Mouse (Mus musculus) adrenal gland, adult (tissue): ENCODE data around the gene Ndel1.
"Not testable (repeated sequence)": the region's sequence is repeated elsewhere in the genome, so short reads cannot be mapped to it uniquely, and the experiment has no call there.

ENCODE experiments used
- DNase-seq, 2 experiments: peaks; one replicate each; pipeline ENCODE4 v3.0.0; 2022 to 2023; ENCODE audit warnings: low spot score in 1 of 2; ENCODE audit not compliant: inconsistent age in 2 of 2

Gene Ndel1

DNA sequence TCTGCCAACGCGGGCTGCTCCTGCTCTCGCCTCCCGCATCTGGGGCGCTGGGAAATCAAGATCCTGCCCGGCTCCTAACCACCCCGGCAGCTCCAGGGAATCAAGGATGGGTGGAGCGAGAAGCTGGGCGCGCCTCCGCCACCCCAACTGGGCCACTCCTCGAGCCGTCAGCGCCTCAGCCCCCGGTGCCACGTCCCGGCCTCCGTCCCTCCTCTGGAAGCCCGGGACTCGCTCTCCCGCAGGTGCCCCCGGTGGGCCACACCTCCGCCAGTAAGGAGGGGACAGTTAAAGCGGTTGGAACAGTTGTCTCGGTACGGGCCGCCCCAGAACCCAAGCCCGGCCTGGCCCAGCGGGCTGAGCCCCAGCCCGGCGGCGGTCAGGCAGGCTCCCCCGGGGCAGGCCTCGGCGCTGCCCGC, 19.2 kb downstream of the Ndel1 start:
- peak; percentile 88 to 95 for DNase-seq

DNA sequence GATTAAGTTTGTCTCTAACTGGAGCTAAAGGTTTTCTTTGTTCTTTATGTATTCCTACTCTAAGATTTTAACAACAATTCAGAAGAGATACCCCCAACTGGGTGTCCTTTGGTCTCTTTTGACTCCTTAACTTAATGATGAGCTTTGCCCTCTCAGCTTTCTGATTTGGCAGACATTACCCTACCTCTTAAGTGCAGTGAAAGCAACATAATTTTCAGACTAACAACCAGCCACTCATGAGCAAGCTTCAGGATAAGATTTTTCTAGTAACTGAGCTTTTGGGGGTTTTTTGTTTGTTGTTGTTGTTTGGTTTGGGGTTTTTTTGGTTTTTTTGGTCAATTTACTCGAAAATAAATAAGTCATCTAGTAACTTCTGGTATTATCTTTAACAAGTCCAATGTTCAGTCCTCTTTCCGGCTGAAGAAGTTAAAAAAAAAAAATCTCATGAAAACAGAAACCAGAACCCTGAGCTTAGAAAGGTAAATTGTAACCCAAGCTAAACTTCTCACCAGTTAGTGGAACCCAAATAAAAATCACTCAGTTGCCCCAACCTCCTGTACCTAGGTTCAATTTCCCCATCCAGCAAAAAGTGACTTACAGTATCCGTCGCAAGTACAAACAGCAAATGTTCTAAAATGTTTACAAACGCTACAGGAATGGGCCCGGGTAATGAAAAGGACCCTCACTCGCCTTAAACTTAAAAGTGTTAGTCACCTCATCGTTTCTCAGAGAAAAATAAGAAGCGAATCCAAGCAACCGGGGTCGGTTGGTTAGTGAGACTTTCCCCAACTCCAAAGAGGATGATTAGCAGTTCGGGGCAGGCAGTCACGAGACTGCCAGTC, 19.8 kb downstream of the Ndel1 start:
- no peak for DNase-seq

DNA sequence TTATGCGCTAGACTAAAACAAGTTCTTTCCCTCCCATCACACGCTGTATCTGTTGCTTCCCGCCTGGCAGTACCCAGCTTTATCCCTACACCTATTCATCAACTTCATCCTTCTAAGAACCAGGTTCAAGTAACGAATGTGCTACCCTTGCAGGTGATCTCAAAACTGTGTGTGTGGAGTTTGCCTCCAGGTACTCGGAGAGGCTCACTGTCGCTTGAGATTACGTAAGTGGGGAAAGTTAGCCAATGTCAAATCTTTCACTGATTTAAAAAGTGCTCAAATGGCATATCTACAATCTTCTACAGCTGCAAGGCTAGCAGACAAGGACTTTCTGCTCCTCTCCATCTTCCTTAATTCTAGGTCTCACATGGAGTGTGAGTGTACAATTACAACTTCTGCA, 20.8 kb downstream of the Ndel1 start:
- peak in 1 of 2 experiments; percentile 59 for DNase-seq

DNA sequence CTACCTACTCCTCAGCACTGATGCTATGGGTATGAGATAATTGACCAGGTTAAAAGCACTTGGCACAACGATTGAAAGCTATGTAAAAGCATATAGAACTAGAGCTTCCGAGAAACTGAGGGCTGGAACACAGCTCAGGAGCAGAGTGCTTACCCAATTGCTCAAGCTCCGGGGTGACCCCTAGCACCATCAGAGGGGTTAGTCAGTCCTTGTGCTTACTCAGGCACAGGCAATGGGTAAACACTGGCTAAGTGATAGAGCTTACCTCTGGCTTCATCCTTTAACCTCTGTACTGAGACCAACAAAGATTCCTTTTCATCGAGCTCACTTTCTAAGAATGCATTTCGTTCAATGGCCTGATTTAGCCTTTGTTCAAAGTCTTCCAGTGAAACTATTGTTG, 32.1 kb downstream of the Ndel1 start:
- DNase-seq = no peak

DNA sequence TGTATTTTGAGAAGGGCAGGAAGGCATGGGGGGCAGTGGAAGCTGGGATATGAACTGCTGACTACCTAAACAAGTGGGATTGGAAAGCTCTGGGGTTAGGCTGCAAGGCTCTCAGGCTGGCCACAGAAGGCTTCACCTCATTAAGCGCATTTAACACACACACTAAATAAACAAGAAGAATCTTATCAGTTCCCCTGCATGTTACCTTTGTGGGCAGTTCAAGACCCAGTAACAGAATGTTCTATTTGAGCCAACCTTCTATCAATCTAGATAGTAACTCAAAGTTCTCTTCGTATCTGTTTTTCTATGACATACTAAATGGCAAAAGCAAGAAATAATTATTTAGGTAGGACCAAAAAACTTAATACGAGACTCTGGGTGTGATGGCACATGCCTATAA, 36.6 kb downstream of the Ndel1 start:
- no peak for DNase-seq

DNA sequence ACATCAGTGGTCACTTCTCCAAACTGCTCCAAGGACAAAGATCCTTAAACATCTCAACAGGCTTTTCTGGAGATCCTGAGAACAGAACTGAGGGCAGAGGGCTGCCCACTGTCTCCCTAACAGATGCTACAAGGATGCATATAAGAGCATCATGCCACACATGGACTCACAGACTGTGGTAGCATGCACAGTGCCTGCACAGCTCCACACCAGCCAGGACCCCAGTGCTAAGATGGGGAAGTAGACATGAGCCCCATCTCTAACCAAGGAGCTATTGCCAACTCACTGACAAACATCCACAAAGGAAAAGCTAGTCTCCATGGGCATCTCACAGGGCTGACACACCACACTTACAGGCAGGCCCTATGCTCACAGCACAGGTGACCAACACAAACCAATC, 38.1 kb downstream of the Ndel1 start:
- DNase-seq = no peak

DNA sequence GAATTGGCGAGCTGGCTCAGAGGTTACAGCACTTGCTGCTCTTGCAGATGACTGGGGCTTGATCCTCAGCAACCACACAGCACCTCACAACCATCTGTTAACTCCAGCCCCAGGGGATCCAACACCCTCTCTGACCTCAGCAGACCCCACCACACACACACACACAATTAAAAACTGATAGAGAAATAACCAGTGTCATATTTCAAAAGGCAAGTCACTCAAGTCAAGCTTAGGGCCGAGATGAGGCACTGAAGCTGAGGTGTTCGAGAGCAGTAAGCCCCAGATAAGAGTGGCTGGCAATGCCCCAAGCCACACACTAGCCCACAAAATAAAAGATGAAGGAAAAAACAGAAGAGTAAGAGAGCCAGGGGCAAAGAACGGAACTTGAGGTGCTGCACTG, 38.9 kb downstream of the Ndel1 start:
- no peak for DNase-seq

DNA sequence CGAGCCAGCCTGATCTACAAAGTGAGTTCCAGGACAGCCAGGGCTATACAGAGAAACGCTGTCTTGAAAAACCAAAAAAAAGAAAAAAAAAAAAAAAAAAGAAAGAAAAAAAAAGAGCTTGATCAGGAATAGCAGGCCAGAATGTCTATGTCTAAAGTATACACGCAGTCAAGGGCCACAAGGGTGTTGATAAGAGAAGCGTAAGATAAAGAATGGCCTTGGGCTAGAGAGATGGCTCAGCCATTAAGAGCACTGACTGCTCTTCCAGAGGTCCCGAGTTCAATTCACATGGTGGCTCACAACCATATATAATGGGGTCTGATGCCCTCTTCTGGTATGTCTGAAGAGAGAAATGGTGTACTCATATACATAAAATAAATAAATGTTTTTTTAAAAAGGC, 40.1 kb downstream of the Ndel1 start:
- not testable (repeated sequence) for DNase-seq

DNA sequence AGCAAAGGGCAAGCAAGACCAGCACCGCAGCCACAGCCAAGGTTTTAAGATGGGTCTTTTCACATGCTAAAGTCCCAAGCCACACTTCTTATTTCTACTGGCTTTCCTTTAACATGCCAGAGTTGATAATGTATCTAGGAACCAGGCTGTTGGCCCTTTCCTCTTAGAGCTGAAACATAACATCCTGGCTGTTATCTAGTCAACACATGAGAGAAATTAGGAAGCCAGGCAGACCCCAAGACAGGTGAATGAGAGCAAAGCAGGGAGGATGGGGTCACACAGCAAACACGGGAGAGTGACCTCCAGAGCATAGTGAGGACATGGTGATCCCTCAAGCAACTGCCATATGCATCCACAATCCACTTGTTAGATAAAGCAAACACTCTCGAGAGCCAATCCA, 44.9 kb downstream of the Ndel1 start:
- no peak for DNase-seq

DNA sequence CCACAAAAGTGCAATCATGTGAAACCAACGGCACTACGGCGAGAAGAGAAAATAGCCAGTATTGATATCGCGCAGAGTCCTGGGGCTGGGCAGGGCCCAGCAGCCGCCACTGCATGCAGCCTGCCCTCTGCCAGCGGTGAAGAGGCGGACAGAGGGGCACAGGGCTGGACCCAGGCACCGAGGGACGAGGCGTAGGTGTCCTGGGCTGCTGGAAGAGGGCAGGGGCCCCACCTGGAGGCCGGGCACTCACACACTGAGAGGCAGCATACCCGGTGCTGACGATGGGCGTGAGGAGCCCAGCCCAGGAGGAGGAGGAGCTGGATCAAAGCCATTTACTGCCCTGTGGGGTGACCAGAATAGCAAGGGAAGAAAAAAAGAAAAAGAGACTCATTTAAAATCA, 49.3 kb downstream of the Ndel1 start:
- no peak for DNase-seq

DNA sequence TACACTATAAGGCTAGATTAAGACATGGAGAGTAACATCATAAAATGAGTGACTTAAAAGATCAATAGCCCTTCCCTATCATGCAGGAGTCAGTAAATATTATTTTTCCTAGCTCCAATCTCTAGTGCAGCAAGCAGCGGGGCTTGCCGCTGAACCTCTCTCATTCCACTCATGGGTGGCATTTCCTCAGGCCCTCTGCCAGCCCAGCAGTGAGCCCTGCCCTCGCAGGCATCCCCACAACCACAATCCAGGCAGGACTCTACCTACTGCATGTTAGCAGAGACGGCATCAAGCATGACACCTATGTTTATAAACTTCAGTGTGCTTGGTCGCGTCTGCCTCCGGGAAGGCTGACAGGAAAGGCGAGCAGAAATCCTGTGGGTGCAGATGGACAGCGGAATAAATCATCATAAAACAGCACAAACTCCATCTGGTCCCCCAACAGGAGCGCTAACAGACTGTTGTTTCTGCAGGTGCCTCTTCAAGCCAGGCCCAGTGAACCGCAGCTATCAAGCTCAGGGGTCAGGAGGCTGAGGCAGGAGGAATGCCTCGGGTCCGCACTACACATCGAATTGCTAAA, 52.3 kb downstream of the Ndel1 start:
- no peak for DNase-seq

DNA sequence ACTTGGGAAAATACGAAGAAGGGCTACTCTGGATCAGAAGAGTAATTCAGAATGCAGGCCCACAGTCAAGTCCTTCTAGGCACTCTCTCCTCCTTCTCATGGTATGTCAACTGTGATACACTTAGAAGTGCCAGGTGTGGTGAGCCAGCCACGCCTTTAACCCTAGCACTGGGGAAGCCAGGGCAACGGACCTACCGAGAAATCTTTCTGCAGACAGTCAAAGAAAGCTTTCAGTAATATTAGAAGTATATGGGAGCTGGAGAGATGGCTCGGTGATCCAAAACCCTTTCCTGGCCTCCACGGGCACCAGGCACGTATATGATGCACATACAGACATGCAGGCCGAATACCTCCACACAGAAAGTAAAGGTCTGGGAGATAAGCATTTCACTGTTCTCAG, 53.2 kb downstream of the Ndel1 start:
- DNase-seq = no peak

DNA sequence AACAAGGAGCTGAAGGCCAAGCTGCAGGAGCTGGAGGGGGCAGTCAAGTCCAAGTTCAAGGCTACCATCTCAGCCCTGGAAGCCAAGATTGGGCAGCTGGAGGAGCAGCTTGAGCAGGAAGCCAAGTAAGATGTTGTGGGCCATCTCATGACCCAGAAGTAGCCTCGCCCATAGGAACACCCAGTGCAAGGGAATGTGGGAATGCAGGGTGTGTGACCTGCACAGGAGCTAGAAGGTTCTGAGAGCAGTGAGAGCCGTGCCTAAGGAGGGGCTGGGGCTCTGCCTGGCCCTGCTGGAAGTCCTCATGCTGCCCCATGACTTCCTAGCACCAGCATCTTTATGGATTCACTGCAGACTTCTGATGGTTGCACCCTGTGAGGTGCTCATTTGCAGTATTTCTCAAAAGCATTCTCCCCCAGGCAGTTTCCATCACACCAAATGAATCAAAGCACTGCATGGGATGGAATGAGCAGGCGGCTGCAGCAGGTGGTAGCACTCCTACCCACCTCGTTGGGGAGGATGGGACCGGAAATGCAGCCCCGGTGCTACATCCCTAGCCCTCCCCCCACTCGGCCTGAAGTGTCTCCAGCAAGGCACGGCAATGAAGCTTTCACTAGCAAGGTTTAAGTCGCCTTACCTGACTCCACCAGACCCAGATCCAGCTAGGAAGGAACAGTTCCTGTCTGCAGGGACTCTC, 59.6 kb downstream of the Ndel1 start:
- DNase-seq = peak; percentile 21 to 50

DNA sequence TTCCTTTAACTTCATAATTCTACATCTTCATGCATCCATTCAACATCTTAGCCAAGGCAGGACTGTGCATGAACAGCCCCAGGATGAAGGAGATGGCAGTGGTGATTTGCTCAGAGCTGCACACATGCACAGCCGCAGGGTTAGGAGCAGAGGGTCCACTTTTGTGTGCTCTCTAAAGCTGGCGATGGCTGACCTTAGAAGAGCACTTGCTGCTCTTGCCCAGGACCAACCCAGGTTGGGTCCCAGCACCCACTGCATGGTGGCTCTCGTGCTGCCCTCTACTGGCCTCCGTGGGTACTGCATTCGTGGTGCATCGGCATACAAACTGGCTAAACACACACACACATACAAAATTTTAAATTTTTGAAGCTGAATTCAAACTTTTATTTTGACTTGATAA, 63.9 kb downstream of the Ndel1 start:
- DNase-seq = peak; percentile 58 to 86

DNA sequence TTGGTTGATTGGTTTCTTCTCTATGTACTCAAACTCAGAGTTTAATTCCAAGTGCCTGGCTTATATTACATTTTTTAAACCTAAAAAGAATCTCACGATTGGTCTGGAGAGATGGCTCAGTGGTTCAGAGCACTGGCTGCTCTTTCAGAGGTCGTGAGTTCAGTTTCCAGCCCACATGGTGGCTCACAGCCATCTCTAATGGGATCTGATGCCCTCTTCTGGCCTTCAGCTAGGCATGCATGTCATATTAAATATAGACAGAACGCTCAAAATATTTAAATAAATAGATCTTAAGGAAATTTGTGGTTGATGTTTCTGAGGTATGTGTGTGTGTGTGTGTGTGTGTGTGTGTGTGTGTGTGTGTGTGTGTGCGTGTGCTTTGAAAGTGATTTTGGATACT, 66.5 kb downstream of the Ndel1 start:
- DNase-seq = no peak

DNA sequence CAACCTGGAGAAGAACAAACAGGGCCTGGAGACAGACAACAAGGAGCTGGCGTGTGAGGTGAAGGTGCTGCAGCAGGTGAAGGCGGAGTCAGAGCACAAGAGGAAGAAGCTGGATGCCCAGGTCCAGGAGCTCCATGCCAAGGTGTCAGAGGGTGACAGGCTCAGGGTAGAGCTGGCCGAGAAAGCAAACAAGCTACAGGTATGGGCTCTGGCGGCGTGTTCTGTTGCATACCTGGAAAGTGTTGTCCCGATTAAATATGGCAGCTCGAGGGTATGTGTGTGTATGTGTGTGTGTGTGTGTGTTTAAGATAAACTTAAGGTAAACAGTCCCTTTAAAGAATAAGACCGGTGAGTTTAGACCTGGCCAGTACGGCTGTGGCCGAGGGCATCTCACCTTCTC, 73.4 kb downstream of the Ndel1 start:
- no peak for DNase-seq

DNA sequence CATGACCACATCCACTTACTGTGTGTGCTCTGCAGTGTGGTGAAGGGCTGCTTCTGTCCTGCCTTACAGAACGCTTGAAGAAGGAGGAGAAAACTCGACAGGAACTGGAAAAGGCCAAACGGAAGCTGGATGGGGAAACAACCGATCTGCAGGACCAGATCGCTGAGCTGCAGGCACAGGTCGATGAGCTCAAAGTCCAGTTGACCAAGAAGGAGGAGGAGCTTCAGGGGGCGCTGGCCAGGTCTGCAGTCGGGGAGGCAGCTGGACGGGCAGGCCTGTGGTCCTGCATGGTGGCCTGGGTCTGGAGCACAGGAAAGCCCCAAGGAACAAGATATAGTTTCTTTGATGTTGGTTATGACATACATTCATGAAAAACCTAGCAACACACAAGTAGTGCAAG, 79.9 kb downstream of the Ndel1 start:
- no peak for DNase-seq

DNA sequence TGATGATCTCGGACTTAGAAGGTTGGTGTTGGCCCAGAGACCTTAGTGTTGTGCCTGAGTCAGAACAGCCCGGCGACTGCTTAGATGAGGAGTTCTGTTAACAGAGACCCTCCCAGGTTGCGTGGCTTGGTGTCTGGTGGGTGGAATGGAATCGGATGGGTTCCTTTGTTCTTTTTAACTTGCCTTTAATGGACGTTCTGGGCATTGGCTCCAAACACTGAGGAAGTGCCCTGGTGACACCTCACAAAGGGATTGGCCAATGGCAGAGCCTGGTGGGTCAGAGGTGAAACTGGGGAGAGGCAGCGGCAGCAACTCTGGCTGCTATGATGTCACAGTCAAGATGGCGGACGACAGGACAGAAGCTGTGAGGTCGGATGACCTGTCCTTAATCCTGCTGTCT, 80.9 kb downstream of the Ndel1 start:
- DNase-seq = no peak

DNA sequence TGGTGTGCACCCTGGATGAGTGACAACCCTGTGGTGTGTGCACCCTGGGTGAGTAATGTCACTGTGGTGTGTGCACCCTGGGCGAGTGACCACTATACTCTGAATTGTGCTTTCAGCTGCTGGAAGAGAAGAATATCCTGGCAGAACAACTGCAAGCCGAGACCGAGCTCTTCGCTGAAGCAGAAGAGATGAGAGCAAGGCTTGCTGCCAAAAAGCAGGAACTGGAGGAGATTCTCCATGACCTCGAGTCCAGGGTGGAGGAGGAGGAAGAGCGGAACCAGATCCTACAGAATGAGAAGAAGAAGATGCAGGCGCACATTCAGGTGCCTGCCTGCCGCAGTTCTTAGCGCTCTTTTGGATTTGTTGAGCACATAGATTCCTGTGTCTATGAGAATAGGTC, 84.4 kb downstream of the Ndel1 start:
- no peak for DNase-seq

DNA sequence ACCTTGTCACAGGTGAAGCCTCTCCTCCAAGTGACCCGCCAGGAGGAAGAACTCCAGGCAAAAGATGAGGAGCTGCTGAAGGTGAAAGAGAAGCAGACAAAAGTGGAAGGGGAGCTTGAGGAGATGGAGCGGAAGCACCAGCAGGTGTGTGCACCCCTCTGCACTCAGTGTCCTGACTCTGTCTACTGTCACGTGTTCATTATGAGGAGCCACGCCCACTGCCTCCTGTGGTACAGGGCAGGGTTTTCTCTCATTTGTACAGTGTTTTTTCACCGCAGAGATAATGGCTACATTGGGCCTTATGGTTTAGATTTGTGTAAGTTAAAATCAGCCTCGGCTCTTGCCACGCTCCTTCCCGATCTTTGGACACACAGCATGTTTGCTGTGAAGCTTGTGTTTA, 85.8 kb downstream of the Ndel1 start:
- no peak for DNase-seq

DNA sequence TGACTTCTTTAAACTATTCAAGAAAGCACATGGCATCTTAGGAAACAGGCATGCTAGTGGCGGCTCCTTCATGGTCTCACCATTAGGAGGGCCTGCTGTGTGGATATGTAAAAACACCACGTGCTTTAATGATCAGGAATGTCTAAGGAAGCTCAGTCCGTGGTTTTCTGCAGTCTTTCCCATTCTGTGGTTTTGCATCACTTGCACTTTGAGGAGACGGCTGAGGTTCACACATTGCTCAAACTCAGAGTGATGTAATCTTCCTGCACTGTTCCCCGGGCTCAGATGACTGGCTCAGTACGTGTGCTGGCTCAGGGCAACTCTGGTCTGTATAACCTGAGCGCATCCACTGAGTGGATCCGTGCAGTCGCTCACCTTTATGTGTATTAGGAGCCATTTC, 89.3 kb downstream of the Ndel1 start:
- DNase-seq = no peak

DNA sequence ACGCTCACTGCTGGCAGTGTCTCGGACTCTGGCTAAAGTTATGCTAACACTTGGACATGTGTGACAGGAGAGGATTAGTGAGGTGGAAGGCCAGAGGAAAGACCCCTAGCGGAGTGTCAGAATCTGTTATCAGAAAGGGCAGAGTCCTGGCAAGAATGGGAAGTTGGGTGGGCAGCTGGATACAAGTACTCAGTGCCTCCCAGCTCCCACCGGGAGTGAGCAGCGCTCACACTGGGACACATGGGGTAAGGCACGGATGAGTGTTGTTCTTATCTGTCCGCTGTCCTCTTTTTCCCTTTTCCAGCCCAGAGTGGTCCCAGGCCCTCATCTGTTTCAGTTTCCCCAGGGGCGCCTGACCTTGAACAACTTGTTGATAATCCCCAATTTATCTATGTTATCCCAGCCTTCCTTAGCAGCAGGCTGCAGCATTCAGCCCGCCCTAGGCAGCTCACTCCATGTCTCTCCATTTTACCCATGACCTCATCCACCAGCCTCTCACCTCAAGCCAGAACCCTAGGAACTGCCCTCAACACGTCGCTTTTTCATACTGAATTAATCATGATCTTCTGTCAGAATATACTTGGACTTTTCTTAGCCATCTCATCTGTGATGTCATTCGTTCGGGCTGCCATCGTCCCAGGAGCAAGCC, 91.1 kb downstream of the Ndel1 start:
- DNase-seq = no peak
